Mouse (Mus musculus) heart, postnatal 25 days (tissue): Measurements from ENCODE around the gene Rsph14. TPM values are rescaled to one million over a fixed set of nuclear protein-coding genes. Genes with fewer than 3 reads are reported as not detected.

Experiments used
- DNase-seq: peaks from one replicate; pipeline ENCODE4 v3.0.0; 2022; ENCODE audit warnings: low spot score
- intact Hi-C: fragments of 180-260 bp; cut with DNase I; formaldehyde crosslinking; loops from one replicate; pipeline ENCODE4 v1.15.1; 2025
- total RNA-seq, 2 experiments: library from RNA; stranded (reverse); gene quantifications; 2 replicates each; pipeline ENCODE4 v1.2.3; 2021

Rsph14 gene
- total RNA-seq, 2 experiments from 2014 or later = not detected

GRCm38 (mm10) chr10:75006889-75007662 lies 25.3 kb downstream of the Rsph14 start:
- no peak for DNase-seq
- intact Hi-C loops = no loop called here

GRCm38 (mm10) chr10:75004067-75004466 lies 28.3 kb downstream of the Rsph14 start:
- DNase-seq = no peak
- intact Hi-C loops = no loop called here

- intact Hi-C loops = no loop called here
- no peak for DNase-seq
These were observed 31.0 kb downstream of the Rsph14 start for GRCm38 (mm10) chr10:75001391-75001790.

GRCm38 (mm10) chr10:74995377-74995776 lies 37.0 kb downstream of the Rsph14 start:
- intact Hi-C loops = no loop called here
- DNase-seq = no peak

DNA sequence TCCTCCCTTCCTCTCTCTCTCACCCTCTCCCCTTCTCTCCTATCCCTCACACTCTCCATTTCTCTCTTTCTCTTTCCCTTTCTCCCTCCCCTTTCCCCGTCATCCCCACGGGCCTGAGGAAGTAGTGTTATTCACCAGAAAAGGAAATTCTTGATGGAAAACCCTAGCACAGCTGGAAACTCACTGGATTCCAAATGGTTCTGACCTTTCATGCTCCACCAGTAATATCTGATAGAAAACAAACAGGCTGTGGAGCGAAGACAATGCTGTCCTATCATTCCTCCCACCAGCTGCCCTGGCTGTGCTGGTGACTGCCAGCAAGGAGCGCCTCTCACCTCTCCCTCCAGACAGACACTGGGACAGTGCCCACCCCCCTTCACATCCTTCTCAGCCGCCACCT lies 37.5 kb downstream of the Rsph14 start:
- DNase-seq = no peak
- intact Hi-C loops = no loop called here

DNA sequence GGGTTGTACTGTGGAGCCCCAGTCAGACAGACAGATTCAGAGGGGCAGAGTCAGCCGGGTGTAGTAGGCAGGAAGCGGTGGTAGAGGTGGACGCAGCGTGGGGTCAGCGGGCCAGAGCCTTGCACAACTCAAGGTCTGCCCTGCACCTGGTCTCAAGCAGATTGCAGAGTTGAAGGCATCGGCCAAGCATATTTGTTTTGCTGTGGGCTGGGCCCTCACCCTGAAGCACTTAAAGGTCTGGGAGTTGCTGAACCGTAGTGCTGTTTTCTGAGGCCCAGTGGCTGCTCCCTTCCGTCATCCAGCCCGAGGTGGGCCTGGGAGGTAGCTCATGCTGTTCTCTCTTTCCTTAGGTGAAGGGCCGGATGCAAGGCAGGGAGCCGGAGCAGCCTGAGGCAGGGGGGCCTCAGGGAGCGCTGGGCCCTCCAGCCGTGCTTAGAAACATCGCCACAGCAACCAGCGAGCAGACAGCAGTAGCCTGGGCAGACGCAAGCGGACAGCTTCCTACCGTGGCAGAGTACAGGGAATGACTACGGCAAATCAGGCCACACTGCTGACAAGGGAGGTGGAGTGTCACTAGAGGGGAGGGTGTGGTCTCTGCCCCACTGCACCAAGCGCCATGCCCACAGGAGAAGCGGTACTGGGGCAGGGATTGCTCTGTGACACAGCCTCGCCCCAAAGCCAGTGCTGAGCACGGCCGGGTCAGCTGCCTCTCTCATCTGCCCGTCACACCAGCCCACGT lies 41.6 kb downstream of the Rsph14 start:
- intact Hi-C loops = no loop called here
- no peak for DNase-seq

GRCm38 (mm10) chr10:74989814-74990213 lies 42.6 kb downstream of the Rsph14 start:
- no peak for DNase-seq
- intact Hi-C loops = no loop called here

DNA sequence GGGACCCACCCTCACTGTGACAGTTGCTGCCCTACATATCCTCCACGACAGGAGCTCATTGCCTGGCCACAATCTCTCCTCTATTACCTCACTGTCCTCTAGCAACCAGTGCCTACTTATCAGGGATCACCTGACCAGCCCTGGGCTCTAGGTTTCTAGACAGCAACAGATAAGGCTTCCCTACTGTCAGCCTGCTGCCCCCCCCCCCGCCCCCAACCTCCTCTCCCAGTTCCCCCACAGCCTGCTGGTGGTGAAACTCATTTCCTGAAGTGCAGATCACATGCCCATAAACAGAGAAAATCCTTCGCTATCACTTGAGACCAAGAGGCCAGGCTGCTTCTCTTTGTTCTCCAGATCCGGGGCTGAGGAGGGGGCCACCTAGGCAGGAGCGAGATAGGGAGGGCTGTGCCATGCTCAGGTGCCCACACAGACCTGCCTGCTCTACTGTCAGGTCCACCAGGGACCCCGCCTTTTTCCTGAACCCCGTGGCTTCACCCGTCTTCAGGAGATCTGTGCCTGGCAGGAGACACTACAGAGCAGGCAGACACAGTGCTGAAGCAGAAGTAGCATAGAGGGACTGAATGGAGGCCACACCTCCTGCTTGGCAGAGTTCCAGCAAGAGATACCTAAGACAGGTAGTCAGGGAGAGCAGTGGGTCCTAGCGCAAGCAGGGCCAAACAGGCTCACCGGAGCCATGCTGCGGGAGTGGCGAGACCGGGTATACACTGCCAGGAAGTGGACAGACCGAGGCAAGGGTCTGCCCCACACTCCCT lies 44.5 kb downstream of the Rsph14 start:
- intact Hi-C loops = no loop called here
- no peak for DNase-seq

DNA sequence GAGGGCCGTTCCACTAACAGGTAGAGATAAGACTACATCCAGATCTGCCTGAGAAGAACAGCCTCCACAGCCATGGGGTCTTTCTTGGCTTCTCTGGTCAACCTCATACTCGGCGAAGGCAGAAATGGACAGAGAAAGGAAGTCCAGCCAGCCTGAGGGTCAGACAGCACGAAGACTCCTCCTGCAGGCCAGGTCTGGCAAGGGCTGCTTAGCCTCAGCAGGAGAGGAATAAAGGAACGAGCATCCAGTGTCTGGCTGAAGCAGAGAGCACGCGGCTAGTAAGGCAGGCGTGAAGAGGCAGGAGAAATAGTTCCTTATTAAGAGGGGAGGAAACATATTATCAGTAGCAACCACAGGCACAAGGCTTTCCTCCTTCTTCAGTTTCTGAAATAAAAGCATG lies 49.2 kb downstream of the Rsph14 start:
- intact Hi-C loops = no loop called here
- no peak for DNase-seq

DNA sequence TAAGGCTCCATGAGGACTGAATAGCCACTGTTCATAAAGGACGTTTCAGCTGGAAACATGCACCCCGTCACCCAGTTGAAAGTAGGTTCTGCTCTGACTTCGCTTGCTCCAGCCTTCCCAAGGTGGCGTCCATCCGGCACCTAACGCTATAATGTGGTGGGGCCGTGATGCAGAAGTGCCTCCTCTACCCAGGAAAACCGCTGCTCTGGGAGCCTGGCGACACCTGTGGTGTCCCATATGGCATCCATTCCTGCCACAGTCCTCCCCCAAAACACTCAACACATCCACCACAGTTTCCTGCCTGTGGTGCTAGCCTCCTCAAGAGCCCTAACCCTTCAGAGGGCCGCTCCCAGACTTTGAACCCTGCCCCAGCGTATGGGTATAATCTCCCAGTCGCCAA lies 51.2 kb downstream of the Rsph14 start:
- intact Hi-C loops = no loop called here

DNA sequence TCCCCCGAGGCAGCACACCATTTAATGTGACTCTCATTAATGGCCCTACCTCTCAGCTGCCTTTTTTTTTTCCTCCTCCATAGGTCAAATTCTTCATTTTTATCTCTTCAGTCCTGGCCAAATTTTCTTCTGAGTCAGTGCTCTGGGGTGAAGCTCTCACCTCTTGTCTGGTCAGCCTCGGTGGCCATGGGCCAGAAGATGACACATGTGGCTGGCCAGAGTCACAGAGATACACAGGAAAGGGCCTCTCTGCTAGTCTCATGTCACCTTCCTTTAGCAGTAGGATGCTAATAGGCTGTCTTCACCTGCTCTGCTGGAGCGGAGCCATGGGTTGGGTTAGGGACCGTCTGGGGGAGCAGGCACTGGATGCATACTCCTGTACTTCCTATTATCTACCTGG lies 54.3 kb downstream of the Rsph14 start:
- intact Hi-C loops = no loop called here
- no peak for DNase-seq

More for the DNA sequence above, 51.2 kb downstream of the Rsph14 start:
- no peak for DNase-seq

GRCm38 (mm10) chr10:74976429-74976828 lies 56.0 kb downstream of the Rsph14 start:
- intact Hi-C loops = no loop called here

GRCm38 (mm10) chr10:74975626-74976025 lies 56.8 kb downstream of the Rsph14 start:
- no peak for DNase-seq
- intact Hi-C loops = no loop called here

More at GRCm38 (mm10) chr10:74976429-74976828, 56.0 kb downstream of the Rsph14 start:
- DNase-seq = no peak

DNA sequence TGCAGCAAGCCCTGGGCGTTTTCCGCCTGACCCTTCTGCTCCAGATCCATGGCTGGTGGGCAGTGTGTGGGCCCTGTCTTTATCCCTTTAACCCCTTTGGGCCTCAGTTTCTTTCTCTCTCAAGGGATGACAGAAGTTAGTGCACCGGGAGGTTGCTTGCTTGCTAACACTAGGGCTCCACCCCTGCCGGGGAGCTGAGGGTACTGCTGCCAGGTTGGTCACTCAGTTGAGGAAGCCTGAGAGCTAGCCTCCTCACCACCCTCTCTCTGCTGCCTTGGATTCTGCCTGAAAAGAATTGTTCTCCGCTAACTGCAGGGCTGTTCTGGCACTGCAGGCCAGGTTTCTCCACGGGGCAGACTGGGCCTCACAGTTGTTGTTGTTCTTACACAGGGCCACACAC lies 59.4 kb downstream of the Rsph14 start:
- DNase-seq = no peak
- intact Hi-C loops = no loop called here

DNA sequence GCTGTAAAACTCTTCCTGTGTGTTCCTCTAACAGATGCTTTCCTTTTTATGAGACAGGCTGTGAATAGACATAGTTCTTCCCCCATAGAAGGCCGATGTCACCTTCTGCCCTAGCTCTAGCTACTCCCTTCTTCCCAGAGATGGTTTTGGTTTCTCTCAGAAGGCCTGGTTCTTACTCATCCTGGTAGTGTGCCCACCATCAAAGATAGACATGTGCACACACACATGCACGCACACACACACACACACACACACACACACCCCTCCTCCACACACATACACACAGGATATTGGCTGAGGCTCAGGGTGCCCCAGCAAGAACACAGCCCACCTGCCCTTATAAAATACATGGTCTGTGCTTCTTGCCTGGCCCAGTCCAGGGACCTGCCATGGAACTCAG lies 63.1 kb downstream of the Rsph14 start:
- intact Hi-C loops = no loop called here
- DNase-seq = no peak

GRCm38 (mm10) chr10:74967651-74968267 lies 64.6 kb downstream of the Rsph14 start:
- DNase-seq = no peak
- intact Hi-C loops = no loop called here

DNA sequence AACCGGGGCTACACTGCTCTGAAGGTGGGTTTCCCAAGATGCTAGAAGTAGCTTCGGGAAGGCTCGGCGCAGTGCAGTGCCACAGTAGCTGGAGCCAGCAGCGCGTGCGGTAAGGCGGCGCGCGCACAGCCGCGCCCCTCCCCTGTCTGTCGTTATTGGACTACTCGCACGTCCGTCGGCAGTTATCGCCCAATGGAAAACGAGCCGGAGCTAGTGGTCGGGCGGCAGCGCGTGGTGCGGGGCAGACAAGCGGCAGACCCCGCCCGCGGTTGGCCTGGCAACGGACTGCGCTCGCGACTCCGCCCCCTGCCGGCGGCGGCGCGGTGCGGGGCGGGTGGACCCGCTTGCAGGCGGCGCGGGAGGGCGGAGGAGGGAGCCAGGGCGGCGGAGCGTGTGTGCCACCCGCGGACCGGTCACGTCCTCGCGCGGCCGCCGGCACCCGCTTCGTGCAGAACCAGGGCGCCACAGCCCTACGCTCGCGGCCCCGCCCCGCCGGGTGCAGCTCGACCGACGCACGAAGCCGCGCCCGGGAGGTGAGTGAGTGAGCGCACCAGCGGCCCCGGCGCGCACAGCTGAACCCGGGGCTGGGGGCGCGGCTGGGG lies 65.4 kb downstream of the Rsph14 start, which contains the start of gene Gnaz:
TSS of gene Gnaz (plus strand) at position 328 of the 602 bp plus-strand sequence.
- intact Hi-C loops = no loop called here
- DNase-seq = peak; percentile 94

- intact Hi-C loops = no loop called here
- DNase-seq = no peak
These were observed 68.0 kb downstream of the Rsph14 start for GRCm38 (mm10) chr10:74964380-74964779.

- DNase-seq = no peak
- intact Hi-C loops = no loop called here
These were observed 79.4 kb downstream of the Rsph14 start for GRCm38 (mm10) chr10:74952830-74953443.
